Mouse (Mus musculus) splenic B cell, adult 2 months (primary cell): ENCODE data around the gene Slc26a5.

Experiments
- DNase-seq: peaks from one replicate; pipeline ENCODE4 v3.0.0-alpha.2; 2011; ENCODE audit warnings: low read depth, low spot score
- H3K27me3 ChIP-seq: 2 replicates; pipeline ENCODE4 v1.6.1; 2012; ENCODE audit warnings: mild to moderate bottlenecking, low read length, moderate library complexity, mixed read lengths; ENCODE audit not compliant: control insufficient read depth, poor library complexity, insufficient read depth, severe bottlenecking
- H3K36me3 ChIP-seq: 2 replicates; pipeline ENCODE4 v1.6.1; 2012; ENCODE audit warnings: mild to moderate bottlenecking, low read length, moderate library complexity, mixed read lengths; ENCODE audit not compliant: control insufficient read depth, poor library complexity, insufficient read depth, severe bottlenecking

Gene Slc26a5

DNA sequence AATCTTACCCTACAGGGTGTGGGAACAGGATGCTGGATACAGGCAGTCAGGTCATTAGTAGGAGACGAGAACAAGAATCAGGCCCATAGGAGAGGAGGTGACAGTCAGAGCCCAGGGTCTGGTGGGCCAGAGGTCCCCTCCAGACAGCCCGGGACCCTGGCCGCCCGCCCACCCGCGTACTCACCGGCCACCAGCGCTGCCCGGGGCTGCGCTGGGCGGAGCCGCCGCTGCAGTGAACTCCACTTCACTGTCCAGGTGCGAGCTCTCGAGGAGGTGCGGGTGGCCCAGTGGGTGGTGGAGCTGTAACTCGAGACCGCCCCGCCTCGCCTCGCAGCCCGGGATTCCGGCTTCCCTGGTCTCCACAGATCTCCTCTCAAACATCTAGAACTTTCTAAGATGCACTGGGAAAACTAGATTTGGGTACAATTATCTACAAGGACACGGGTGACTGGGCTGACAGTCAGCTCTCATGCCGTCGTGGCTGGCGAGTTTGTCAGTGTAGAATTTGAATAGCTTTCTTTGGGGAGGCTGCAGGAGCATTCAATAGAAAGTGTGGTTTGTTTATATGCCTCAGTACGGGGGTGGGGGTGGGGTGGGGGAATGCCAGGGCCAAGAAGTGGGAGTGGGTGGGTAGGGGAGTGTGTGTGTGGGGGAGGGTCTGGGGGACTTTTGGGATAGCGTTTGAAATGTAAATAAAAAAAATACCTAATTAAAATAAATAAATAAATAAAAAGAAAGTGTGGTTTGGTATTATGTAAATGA is at the start of gene Slc26a5:
TSS of gene Slc26a5 (minus strand) at position 259 of the 762 bp plus-strand sequence.
- Histone ChIP-seq H3K36me3 (no peaks in the 10 kb centered on the region), H3K27me3 (no peaks in the 10 kb centered on the region)
- no peak for DNase-seq

DNA sequence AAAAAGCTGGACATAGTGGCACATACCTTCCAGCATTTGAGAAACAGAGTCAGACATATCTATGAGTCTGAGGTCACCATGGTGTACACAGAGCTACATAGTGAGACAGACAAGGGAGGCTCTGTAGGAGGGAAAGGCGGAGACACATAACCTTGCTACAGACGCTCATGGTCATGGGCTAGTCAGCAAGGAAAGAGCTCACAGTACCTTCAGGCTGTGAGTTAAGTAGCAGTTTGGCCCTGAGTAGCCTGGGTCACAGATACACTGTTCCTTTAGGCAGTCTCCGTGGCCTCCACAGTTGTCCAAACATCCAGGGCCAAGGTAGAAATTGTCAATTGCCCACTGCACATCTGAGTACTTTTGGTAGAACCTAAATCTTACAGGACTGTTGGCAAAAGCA is 49.4 kb upstream of the Slc26a5 start:
- Histone ChIP-seq H3K36me3 (no peaks in the 10 kb centered on the region), H3K27me3 (no peaks in the 10 kb centered on the region)
- no peak for DNase-seq

DNA sequence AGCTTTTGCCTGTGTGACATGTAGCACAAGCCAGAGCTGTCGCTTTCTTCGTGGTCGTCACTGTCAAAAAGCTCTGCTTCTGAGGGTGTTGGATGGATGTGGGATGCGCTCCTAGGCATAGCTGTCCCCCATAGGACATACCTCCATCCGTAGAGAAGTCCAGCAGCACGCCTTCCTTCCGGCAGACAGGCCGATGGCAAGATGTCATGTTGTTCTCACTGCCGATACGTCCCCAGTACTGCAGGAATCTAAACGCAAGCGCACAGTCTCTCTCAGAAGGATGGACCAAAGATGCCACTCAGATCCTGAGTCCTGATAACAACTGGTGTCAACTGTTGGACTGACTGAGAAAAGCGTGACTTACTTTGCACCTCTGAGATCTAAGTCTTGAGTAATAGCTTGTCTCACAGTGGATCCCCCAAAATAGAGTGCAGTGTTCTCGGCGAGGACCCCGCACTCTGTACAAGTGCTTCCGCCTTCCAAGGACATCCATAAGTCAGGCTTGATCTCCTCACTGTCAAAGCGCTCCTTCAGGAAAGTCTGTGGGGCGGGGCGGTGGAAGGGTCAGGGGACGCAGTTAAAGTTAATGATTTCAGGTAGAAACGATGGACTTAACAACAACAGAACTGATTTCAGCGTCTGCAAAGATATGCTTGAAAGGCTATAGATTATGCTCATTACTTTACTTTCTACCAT is 47.6 kb upstream of the Slc26a5 start:
- no peaks in the 10 kb centered on the region for H3K27me3 ChIP-seq
- no peak for DNase-seq

DNA sequence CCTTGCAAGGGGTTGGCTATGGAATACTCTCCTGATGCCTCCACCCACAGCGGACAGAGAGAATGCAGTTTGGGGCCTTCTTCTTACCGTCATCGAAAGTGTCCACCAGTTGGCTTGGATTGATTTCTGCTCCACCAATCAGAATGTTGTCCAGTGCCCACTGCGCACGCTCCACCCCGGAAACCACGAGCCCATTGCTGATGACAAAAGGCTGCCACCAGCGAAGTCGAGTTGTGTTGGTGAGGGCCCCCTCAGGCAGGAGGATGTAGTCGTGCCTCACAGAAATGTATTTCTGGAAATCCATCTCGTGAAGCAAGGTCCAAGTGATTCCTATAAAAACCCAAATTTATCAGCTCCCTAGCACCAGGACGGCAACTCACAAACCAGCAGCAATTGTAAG is 45.3 kb upstream of the Slc26a5 start:
- H3K36me3 ChIP-seq, result no peaks in the 10 kb centered on the region
- DNase-seq, result no peak

More for the DNA sequence above, 47.6 kb upstream of the Slc26a5 start:
- H3K36me3 ChIP-seq, result no peaks in the 10 kb centered on the region

DNA sequence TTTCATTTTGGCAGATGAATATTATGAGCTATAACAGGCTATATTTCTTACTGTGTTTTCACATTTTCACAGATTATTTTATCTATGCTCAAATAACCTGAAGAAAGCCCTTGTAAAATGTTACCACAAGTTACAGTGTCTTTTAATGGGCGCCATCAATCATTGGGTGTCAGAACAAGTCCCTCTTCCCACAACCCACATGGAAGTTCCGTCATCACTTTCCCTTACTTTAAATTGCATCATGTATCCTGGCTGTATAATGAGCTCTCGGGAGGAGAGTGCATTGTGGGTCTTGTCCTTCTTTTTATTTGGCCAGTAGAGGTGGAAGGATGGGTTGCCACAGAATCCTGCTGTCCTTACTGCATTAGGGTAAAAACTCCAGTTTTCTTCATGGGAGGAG is 44.3 kb upstream of the Slc26a5 start:
- DNase-seq, result no peak
- H3K27me3 ChIP-seq, result no peaks in the 10 kb centered on the region
- no peaks in the 10 kb centered on the region for H3K36me3 ChIP-seq

More for the DNA sequence above, 45.3 kb upstream of the Slc26a5 start:
- H3K27me3 ChIP-seq, result no peaks in the 10 kb centered on the region

DNA sequence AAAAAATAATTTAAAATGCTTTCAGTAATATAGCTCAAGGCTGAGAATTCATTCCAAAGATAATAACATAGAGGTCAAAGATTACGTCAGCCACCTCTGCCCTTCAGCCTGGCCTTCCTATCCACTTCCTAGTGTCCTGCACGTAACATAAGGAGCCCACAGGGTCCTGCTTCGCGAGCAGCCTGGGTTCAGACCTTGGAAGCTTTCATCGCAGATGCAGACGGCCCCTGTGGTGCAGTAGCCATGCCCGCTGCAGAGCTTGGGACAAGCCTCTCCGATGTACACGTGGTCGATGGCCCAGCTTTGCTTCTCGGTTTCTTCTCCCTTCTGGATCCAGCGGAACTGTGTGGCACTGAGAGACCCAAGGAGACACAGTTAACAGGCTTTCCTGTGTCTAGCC is 36.0 kb upstream of the Slc26a5 start:
- Histone ChIP-seq H3K27me3 (no peaks in the 10 kb centered on the region), H3K36me3 (no peaks in the 10 kb centered on the region)
- DNase-seq, result no peak

DNA sequence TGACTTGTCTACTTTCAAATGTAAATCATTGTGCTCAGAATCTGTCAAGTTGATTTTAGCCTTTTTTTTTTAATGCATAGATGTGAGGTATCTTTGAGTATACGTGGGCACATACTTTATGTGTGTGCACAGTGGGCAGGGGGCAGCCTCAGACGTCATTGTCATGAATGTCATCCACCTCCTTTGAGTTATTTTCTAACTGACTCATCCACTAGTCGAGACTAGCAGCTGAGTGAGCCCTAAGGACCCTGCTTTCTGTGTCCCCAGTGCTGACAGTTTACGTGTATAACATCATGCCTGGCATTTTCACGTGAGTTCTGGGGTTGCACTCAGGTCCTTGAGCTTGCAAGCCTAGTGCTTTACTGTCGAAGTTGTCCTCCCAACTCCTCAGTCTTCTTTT is 35.5 kb upstream of the Slc26a5 start:
- Histone ChIP-seq H3K36me3 (no peaks in the 10 kb centered on the region), H3K27me3 (no peaks in the 10 kb centered on the region)
- no peak for DNase-seq

DNA sequence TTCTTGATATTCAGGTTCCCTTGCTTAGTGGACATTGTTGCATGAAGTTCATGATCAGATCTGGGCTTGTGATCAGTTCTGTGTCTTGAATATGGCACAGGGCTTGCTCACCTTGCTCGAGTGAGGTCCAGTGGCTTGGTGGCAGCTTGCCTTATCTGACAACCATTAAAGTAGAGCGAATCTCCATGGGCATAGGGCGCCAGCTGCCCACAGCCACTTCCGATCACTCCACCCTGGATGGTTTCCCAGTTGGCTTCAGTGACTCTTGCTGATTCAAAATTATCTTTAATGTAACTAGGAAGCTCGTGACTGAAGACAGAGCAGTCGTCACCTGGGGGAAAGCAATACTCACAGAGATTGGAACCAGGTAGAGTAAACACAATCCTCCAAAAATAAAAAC is 33.5 kb upstream of the Slc26a5 start:
- no peaks in the 10 kb centered on the region; the same call in 1 of the 2 replicates for H3K27me3 ChIP-seq
- no peak for DNase-seq
- no peaks in the 10 kb centered on the region for H3K36me3 ChIP-seq

DNA sequence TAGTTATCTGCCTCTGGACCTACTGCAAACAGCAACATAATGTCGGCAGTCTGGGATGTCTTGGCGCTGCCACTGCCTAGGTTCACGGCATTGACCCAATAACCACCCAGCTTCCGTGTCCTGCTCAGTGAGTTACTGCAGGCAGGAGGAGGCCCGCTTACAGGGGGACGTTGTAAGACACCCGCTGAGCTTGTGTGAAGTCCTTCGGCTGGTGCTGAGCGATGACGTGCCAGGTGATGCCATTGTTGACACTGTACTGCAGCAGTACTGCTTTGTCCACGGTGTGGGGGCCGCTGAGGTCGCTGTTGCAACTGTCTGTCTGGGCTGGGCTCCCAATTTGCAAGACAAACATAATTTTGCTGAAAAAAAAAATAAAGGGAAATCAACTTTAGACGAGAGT is 31.2 kb upstream of the Slc26a5 start:
- no peak for DNase-seq
- no peaks in the 10 kb centered on the region for H3K36me3 ChIP-seq

DNA sequence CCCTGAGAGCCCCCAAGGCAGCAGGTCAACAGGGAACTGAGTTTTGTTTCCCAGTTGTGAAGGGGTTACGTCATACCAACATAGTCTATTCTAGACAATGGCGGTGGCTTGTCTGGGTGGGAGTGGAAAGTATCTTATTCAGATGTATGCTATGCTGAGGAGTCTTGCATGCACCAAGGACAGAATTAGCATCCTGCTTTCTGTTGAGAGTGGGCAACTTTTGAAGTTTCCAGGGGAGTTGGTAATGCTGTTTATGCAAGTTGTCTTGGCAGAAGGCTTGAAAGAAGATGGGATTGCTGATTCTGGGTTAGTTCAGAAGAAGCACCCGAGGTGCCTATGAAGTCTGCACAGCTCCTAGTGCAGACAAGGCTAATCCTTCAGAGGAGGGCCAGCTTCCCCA is 28.8 kb upstream of the Slc26a5 start:
- Histone ChIP-seq H3K36me3 (no peaks in the 10 kb centered on the region), H3K27me3 (no peaks in the 10 kb centered on the region; the same call in 1 of the 2 replicates)
- no peak for DNase-seq

More for the DNA sequence above, 31.2 kb upstream of the Slc26a5 start:
- no peaks in the 10 kb centered on the region; the same call in 1 of the 2 replicates for H3K27me3 ChIP-seq

DNA sequence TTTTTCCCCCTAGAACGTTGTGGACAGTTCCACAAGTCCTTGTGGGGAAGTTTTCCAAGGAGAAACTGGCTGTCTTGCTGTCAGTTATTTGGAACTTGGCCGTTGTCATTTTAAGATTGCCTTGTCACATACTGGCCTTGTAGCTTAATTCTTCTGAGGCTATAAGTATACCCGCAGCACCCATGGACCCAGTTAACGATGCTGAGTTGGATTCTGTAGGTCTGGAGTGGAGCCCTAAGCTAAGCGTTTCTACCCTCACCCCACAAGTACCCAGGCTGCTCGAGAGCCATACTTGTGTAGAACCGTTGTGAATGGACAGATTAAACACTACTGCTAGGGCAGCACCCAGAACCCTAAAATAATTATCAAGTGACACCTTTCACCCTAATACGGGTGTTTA is 1.3 kb upstream of the Slc26a5 start:
- no peak for DNase-seq
- Histone ChIP-seq H3K27me3 (no peaks in the 10 kb centered on the region), H3K36me3 (no peaks in the 10 kb centered on the region)

DNA sequence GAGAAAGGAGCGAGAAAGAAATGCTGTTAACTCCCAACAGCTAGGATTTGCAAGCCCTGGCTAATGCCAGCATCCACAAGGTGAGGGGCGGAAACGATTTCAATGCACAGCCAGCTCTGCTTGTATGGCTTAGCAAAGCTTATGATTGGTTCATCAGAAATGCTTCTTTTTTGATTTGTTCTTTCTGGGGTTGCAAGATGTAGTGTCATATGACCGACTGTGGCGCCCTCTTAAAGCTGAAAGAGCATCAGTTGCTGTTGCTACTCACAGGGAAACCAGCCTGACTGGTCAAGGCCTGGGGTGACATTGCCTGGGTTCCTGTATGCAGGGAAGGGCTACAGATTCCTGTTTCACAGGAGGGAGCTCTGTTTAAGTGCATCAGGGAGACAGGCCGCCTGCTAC is 908 bp upstream of the Slc26a5 start:
- Histone ChIP-seq H3K27me3 (no peaks in the 10 kb centered on the region), H3K36me3 (no peaks in the 10 kb centered on the region)
- no peak for DNase-seq

DNA sequence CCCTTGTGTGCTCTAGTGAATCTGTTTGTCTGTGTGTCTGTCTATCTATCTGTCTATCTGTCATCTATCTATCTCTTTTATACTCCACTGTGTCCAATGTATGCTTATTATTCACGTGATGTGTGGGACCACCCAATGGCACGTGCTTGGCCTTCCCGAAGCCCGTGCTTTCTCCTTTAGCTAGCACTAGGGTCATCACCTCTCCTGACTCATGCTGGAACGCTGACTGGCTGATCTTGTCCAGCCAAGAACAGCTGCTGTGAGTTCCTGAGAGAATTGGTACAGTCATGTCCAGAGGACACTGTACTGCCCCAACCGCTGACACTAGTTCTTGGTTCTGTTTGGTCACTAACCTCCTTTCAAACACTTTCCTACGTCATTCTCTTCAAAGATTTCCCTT is 6.8 kb downstream of the Slc26a5 start:
- no peaks in the 10 kb centered on the region for H3K27me3 ChIP-seq
- no peak for DNase-seq
- H3K36me3 ChIP-seq, result no peaks in the 10 kb centered on the region

DNA sequence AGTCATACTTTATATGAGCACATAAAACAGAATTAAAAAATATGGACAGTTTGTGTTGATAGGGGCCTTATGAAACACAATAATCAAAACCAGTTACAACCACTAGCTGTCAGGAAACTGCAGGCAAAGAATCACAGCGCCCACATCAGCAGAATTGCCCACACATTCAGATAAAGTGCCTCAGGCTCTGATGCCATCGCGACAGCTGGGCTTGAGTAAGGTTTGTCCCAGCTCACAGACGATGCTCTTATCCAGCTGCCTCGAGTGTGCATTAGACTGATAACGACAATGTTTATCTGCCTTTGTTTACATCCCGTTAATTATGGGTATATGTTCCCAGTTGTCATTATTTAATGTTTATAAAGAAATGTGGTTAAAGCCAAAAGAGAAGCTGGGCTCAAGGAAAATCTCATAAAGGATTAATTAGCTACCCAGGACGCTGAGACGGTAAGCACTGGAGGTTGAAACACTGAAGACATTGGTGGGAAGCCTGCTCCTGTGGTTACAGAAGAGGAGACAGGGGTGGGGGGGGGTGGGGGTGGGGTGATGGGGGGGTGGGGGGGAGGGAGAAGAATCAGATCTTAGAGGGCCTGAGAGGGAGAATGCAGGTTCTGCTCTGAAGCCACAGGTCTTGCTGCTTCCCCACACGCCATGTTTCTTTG is 13.6 kb downstream of the Slc26a5 start:
- no peak for DNase-seq
- no peaks in the 10 kb centered on the region for H3K27me3 ChIP-seq
- H3K36me3 ChIP-seq, result no peaks in the 10 kb centered on the region

DNA sequence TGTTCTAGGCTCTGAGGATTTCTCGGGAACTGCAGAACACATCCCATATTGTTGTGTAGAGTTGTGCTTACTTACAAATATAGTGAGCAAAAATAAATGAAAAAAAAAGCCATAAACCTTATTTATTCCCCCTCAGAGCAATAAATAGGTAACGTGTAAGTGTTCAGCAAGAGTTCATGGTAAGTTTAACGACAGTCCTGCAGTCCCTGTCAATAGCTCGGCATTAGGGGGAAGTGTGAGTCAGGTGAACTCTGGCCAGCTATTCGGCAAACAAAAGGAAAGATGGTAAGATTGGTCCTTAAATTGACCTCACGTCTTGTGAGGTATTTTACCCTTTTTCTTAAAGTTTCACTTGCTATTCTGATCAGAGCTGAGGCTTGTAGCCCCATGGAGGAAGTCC is 18.0 kb downstream of the Slc26a5 start:
- no peaks in the 10 kb centered on the region for H3K36me3 ChIP-seq
- H3K27me3 ChIP-seq, result no peaks in the 10 kb centered on the region
- DNase-seq, result no peak
